Mouse (Mus musculus): Measurements from ENCODE around the gene Mylk.
A peak's percentile ranks its signal among the peaks of the same experiment; 100 is the strongest.

Gene Mylk

GRCm38 (mm10) chr16:34902761-34903160 is 157.8 kb downstream of the Mylk start:
- no peak for DNase-seq (ENCODE audit: low spot score in 2 of 2)

GRCm38 (mm10) chr16:34904876-34905275 is 159.9 kb downstream of the Mylk start:
- no peak for DNase-seq (ENCODE audit: low spot score in 2 of 2)

GRCm38 (mm10) chr16:34909437-34909836 is 164.4 kb downstream of the Mylk start:
- DNase-seq (ENCODE audit: low spot score in 2 of 2) = no peak

- no peak for DNase-seq (ENCODE audit: low spot score in 2 of 2)
Observed at GRCm38 (mm10) chr16:34917373-34917900, 172.4 kb downstream of the Mylk start.

GRCm38 (mm10) chr16:34920182-34920581 is 175.2 kb downstream of the Mylk start:
- no peak for DNase-seq (ENCODE audit: low spot score in 2 of 2)

- no peak for DNase-seq (ENCODE audit: low spot score in 2 of 2)
Observed at GRCm38 (mm10) chr16:34920868-34921267, 175.9 kb downstream of the Mylk start.

GRCm38 (mm10) chr16:34921319-34921718 is 176.3 kb downstream of the Mylk start:
- DNase-seq (ENCODE audit: low spot score in 2 of 2) = no peak

- DNase-seq (ENCODE audit: low spot score in 2 of 2) = no peak
Observed at GRCm38 (mm10) chr16:34923630-34924029, 178.6 kb downstream of the Mylk start.

- DNase-seq (ENCODE audit: low spot score in 2 of 2) = no peak
Observed at GRCm38 (mm10) chr16:34924324-34924723, 179.3 kb downstream of the Mylk start.

GRCm38 (mm10) chr16:34924937-34925618 is 180.1 kb downstream of the Mylk start:
- peak in 1 of 2 experiments; percentile 21 for DNase-seq (ENCODE audit: low spot score in 2 of 2)

- DNase-seq (ENCODE audit: low spot score in 2 of 2) = no peak
Observed at GRCm38 (mm10) chr16:34926531-34927435, 181.8 kb downstream of the Mylk start.

- DNase-seq (ENCODE audit: low spot score in 2 of 2) = no peak
Observed at GRCm38 (mm10) chr16:34929686-34930085, 184.7 kb downstream of the Mylk start.

GRCm38 (mm10) chr16:34930110-34930509 is 185.1 kb downstream of the Mylk start:
- DNase-seq (ENCODE audit: low spot score in 2 of 2) = no peak

- DNase-seq (ENCODE audit: low spot score in 2 of 2) = no peak
Observed at GRCm38 (mm10) chr16:34931306-34931705, 186.3 kb downstream of the Mylk start.

- no peak for DNase-seq (ENCODE audit: low spot score in 2 of 2)
Observed at GRCm38 (mm10) chr16:34933173-34933572, 188.2 kb downstream of the Mylk start.

GRCm38 (mm10) chr16:34934486-34934885 is 189.5 kb downstream of the Mylk start:
- no peak for DNase-seq (ENCODE audit: low spot score in 2 of 2)

GRCm38 (mm10) chr16:34935514-34936338 is 190.7 kb downstream of the Mylk start:
- no peak for DNase-seq (ENCODE audit: low spot score in 2 of 2)

- no peak for DNase-seq (ENCODE audit: low spot score in 2 of 2)
Observed at GRCm38 (mm10) chr16:34936339-34936810, 191.4 kb downstream of the Mylk start.

- DNase-seq (ENCODE audit: low spot score in 2 of 2) = peak in 1 of 2 experiments; percentile 20
Observed at GRCm38 (mm10) chr16:34937611-34938010, 192.6 kb downstream of the Mylk start.

- no peak for DNase-seq (ENCODE audit: low spot score in 2 of 2)
Observed at GRCm38 (mm10) chr16:34938248-34938647, 193.2 kb downstream of the Mylk start.

- DNase-seq (ENCODE audit: low spot score in 2 of 2) = no peak
Observed at GRCm38 (mm10) chr16:34939951-34940350, 194.9 kb downstream of the Mylk start.

GRCm38 (mm10) chr16:34940363-34940762 is 195.4 kb downstream of the Mylk start:
- no peak for DNase-seq (ENCODE audit: low spot score in 2 of 2)

All from spleen, postnatal 36 days (tissue).